Mouse (Mus musculus) T-helper 17 cell (primary cell): ENCODE measurements around the gene Fam171a1.
"Not testable (repeated sequence)": the region's sequence is repeated elsewhere in the genome, so short reads cannot be mapped to it uniquely, and the experiment has no call there.

Source experiments
- in situ Hi-C, 2 experiments: fragments of 300-600 bp; cut with MboI, MseI; formaldehyde crosslinking; loops; 1 replicate in 1 of 2; 2 replicates in 1 of 2; pipeline ENCODE4 v1.15.1; 2025; ENCODE audit warnings: high pct_unique_total_duplicates in 2 of 2

Fam171a1 gene

DNA sequence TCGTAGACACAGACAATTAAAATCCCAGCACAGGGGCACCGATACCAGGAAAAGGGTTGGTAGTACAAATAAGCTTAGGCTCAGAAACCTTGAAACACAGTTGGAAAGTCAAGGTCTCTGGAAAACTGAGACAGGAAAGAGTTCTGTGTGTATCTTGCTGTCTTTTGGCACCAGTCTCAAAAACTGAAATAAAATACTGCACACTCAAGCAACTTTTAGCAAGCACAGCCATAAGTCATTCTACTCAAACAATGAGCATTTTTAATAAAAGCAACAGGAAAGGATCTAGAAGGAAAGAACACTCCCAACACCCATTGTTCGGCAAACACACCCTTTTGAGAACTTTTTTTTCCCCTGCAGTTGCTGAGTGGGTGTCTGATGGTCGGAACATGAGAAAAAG is at the start of gene Fam171a1:
TSS of gene Fam171a1 (plus strand) at position 359 of the 400 bp plus-strand sequence.
- in situ Hi-C loops, result no loop called here

DNA sequence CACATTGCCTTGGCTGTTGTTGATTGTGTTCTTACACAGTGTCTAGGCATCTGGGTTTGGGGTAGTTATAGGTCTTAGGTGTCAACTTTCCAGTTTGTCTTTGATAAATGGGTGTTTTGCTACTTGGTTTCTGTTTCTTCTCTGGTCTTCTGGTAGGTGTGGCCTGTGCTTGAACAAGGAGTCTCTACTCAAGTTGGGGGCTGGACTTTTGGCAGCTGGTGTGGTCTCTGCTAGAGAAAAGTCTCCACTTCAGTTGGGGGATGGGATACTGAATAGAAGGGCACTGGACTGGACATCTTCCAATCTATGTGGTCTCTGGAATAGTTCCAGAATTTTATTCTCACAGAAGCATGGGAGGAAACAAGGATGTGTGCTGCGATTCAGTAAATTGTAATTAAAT is 44.9 kb upstream of the Fam171a1 start:
- in situ Hi-C loops, result no loop called here

GRCm38 (mm10) chr2:3088361-3088760 is 25.7 kb upstream of the Fam171a1 start:
- in situ Hi-C loops, result not testable (repeated sequence)

DNA sequence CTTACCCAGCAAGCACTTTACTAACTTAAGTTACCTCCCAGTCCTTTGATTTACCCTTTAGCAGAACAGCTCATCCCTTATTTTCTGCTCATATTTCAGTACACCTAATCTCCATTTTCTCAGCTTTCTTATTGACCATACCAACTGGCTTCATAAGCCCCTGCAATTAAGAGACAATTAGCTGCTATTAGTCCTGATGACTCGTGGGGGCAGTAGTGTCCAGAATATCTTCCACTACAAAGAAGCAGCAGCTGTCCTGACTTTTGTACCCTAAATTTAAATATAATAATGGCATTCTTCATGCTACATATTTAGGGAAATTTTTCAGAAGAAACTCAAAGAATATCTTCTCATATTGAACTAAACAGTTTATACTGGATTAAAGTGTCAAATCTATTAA is 24.8 kb upstream of the Fam171a1 start:
- in situ Hi-C loops, result no loop called here

DNA sequence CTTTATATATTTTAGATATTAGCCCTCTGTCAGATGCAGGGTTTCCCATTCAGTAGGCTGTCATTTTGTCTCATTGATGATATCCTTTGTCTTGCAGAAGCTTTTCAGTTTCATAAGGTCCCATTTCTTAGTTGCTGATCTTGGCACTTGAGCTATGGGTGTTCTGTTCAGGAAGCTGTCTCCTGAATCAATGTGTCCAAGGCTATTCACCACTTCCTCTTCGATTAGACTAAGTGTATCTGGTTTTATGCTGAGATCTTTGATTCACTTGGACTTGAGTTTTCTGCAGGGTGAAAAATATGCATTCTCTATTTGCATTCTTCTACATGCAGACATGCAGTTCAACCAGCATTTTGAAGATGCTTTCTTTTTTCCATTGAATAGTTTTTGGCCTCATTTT is 17.9 kb upstream of the Fam171a1 start:
- in situ Hi-C loops, result no loop called here

GRCm38 (mm10) chr2:3099971-3100370 is 14.1 kb upstream of the Fam171a1 start:
- in situ Hi-C loops, result no loop called here

GRCm38 (mm10) chr2:3101292-3101957 is 12.6 kb upstream of the Fam171a1 start:
- in situ Hi-C loops, result no loop called here

DNA sequence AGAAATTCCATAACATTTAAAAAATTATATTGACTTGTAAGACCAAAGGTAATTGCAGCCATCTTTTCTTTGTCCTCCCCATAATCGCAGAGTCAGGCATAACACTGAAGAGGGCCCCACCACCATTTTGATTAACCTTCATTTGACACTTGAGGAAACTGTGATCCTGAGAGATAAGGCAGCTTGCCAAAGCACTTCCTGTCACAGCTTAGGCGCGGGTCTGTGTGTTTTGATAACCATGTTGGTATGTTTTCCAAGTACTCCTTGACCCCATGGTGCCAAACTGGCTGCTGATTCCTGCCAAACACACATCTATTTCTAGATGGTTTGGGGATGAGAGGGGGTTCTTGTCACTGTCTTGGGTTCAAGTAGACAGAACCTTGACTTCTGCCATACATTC is 11.7 kb upstream of the Fam171a1 start:
- in situ Hi-C loops, result no loop called here

- in situ Hi-C loops, result no loop called here
Observed at GRCm38 (mm10) chr2:3107471-3107870, 6.6 kb upstream of the Fam171a1 start.

- in situ Hi-C loops, result no loop called here
Observed at GRCm38 (mm10) chr2:3108431-3108830, 5.6 kb upstream of the Fam171a1 start.

DNA sequence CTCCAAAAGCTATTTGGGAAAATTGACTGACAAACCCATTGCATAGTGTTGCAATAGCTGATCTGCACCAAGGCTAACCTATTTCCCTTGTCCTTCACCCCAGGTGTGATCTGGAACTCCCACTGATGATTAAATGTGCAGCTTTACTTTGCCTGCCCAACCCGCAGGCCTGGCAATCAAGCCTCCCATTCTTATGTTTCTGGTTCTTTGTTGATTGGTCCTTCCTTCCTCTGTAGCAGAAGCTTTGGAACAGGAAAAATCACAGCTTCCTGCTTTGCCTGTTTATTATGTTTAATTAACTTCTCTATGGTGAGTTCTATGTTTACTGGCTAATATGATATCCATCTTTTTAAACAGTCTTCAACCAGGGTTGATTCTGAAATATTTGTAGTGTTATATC is 5.2 kb upstream of the Fam171a1 start:
- in situ Hi-C loops, result no loop called here

- in situ Hi-C loops, result no loop called here
Observed at GRCm38 (mm10) chr2:3117855-3118202, 3.8 kb downstream of the Fam171a1 start.

DNA sequence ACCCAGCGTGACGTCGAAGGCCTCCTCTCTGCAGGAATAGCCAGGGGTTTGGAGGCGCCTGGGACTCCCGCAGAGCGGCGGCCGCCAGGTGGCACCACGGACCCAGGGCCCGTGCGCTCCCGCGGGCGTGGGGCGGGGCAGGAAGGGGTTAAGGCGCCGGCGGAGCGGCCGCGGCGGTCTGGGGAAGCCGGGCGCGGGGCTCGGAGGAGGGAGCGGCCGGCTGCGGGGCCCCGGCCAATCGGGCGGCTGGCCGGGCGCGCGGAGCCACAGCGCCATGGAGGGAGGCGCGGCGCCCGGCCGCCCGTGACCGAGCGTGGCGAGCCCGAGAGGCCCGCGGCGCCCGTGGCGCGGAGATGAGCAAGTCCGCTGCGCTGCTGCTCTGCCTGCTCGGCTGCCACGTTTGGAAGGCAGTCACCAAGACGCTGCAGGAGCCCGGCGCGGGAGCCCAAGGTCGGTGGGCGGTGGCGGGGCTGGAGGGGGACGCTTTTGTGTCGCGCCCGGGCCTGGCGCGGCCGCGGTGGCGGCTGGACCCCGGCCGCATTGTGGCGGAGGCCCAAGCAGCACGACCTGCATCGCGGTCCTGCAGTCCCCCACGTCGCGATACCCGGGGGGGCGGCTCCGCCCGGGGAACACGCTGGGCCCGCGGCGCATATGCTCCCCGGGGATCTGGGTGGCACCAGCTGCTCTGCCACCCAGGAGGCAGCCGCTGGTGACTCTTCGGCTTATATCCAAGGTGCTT is 4.3 kb downstream of the Fam171a1 start:
- in situ Hi-C loops, result no loop called here

DNA sequence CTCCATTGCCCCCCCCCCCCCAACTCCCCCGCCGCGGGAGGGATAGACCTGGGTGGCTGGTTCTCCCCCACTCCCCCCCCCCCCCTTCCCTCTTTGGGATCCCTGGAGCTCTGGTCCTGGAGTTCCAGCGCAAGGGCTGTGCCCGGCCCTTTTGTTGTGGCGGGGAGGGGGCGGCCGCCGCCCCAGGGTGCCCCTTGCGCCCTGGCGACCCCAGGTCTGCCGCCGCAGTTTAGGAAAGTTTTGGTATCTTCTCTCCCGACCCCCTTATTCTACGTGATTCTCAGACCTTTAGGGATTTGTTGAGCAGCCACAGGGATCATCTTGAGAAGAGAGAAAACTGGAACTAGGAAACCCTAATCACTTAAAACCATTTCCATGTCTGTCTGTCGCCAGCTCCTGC is 4.9 kb downstream of the Fam171a1 start:
- in situ Hi-C loops, result no loop called here

DNA sequence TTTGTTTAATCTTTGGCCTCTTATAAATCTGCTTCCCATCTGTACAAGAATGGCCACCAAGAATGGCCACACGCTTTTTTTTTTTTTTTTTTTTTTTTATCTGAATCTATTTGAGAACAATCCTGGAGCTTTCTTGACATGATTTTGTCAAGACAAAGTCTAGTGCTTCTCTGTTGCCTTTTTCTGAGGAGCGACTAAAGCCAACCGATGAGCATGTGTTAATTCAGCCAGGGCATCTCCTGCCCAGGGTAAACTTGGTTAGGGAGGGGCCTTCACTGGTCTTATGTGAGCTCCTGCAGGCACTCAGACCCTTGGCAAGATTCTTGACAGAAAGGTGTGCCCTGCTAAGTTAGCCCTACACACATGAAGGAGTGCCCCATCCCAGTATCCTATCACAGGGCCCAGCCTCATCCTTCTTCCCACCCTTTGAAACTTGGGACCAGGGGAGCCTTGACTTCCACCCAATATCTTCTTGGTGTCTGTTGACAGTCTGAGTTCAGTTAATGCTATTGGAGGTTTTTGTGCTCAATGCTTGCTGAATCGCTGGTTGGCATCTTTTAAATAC is 5.4 kb downstream of the Fam171a1 start:
- in situ Hi-C loops, result no loop called here

GRCm38 (mm10) chr2:3122571-3122970 is 8.5 kb downstream of the Fam171a1 start:
- in situ Hi-C loops, result loop anchor here (5.0 kb wide), 1 partner anchor 70 kb away; no protein-coding TSS in a partner anchor

DNA sequence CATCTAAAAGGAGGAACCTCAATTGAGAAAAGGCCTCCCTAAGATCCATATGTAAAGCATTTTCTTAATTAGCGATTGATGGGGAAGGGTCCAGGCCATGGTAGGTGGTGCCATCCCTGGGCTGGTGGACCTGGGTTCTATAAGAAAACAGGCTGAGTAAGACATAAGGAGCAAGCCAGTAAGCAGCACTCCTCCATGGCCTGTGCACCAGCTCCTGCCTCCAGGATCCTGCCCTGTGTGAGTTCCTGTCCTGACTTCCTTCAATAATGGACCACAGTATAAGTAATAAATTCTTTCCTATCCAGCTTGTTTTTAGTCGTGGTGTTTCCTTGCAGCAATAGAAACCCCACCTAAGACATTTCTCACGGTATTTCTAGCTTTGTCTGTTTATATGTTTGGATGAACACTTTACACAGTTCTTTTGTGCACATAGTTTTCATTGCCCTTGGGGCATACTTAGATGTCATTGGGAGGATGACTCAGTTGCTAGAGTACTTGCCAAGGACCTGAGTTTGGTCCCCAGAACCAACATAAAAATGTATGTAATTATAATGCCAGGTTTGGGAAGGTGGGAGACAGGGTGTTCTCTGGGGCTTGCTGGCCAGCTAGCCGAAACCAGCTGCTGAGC is 13.3 kb downstream of the Fam171a1 start:
- in situ Hi-C loops, result no loop called here

DNA sequence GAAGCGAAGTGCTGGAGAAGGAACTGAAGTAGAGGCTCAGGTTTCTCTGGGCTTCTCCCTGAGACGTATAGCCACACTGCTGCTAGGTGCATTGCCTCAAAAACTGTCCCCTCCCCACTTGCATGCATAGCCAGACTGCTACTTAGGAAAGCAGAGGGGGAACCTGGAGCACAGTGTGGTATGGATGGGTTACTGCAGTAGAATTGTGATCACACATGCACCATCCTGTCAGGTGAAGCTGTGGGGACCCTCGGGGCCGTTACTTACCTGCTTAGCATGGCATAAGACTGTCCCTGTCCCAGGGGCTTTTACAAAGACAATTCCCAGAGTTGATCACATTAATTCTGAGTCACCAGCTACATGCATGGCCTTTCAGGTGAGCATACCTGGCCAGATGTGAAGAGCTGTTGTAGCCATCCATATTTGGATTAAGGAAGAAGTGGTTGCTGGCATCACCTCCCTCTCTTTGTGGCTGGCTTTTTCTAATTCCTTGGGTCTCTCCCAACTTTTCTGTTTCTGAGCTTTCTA is 14.4 kb downstream of the Fam171a1 start:
- in situ Hi-C loops, result no loop called here

- in situ Hi-C loops, result no loop called here
Observed at GRCm38 (mm10) chr2:3128910-3129309, 14.9 kb downstream of the Fam171a1 start.

GRCm38 (mm10) chr2:3132473-3132872 is 18.4 kb downstream of the Fam171a1 start:
- in situ Hi-C loops, result no loop called here

GRCm38 (mm10) chr2:3134580-3135296 is 20.7 kb downstream of the Fam171a1 start:
- in situ Hi-C loops, result no loop called here

- in situ Hi-C loops, result no loop called here
Observed at GRCm38 (mm10) chr2:3135297-3135684, 21.3 kb downstream of the Fam171a1 start.
